Mouse (Mus musculus): ENCODE data around the gene Pcsk2.

DNA sequence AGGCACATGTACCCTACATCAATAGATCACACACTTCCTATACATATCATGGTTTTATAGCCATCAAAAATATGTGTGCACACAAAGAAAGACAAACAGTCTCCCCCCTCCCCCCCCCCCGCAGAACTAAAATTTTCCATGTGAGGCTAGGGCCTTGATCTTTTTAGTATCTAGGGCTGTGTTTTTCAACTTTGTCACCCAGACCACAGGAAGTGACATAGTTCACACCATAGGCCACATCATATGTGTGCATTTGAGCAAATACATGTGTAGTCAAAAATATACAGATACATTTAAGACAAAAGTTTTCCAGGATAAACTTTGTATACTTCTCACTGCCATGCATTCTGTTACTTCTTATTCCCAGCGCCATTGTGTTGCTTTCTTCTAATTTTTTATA lies 293.5 kb downstream of the Pcsk2 start:
- no peak for TF ChIP-seq POLR2A (IDR thresholded peaks at IDR 0.05; ENCODE audit: control insufficient read depth, extremely low read depth, insufficient read depth, low read length, poor library complexity)
- TF ChIP-seq CTCF (IDR thresholded peaks at IDR 0.05; ENCODE audit: borderline replicate concordance, control insufficient read depth, extremely low read depth, insufficient read depth, low read length, poor library complexity), result no peak
